Mouse (Mus musculus) brain, embryonic 14.5 days (tissue): ENCODE data around the gene Txlnb.

Experiments used
- CTCF ChIP-seq: fragments of 200-500 bp; IDR thresholded peaks from 2 replicates; pipeline ENCODE4 v1.5.1; 2012; ENCODE audit warnings: inconsistent platforms, mild to moderate bottlenecking, moderate library complexity, borderline replicate concordance; ENCODE audit not compliant: insufficient read depth, insufficient read length; ENCODE audit errors: extremely low read depth
- POLR2A ChIP-seq: fragments of 200-500 bp; IDR thresholded peaks from 2 replicates; pipeline ENCODE4 v1.6.1; 2012; ENCODE audit warnings: mild to moderate bottlenecking, inconsistent platforms, borderline replicate concordance; ENCODE audit not compliant: poor library complexity, insufficient read depth, insufficient read length, severe bottlenecking; ENCODE audit errors: extremely low read depth

DNA sequence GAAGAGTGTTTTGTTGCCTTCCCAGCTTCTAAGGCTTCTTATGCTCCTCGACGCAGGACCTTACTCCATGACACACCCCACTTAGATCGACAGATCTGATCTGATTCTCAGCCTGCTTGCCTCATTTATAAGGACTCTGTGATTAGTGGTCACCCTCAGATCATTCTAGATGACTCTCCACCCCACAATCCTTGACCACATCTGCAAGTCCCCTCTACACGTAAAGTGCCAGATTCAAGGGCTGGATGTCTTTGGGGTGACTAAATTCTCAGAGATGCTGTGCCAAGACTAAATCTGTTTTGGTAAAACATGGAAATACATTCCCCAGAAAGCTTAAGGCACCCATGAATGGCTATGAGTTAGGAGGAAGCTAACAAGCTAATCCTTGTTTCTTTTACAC lies 799 bp upstream of the Txlnb start:
- TF ChIP-seq CTCF (no peak), POLR2A (no peak)
